ENCODE assay signal across 8 mouse cellular contexts in genomic region chr1:39192460-39192996, GRCm38 (mm10). TPM values are rescaled to one million over a fixed set of nuclear protein-coding genes. Genes with fewer than 3 reads are reported as not detected.
DNase-seq lines count a peak whose midpoint lies in the region; ATAC-seq and TF ChIP-seq lines count a peak whose summit lies in the region.

No protein-coding gene starts in this region.

- peak; percentile 39 for TF ChIP-seq CTCF in lung, postnatal 0 days (IDR thresholded peaks at IDR 0.05)

- H3K9me3 ChIP-seq in lung, postnatal 0 days (ENCODE audit: low read length): no peaks in the 10 kb centered on the region

- peak overlapping the region; percentile 79 for H3K4me3 ChIP-seq in lung, postnatal 0 days (ENCODE audit: low read depth, low read length)

- peaks cover 7% of the 10 kb centered on the region; the same call in 1 of the 2 replicates for H3K27me3 ChIP-seq in lung, postnatal 0 days (replicated peaks; ENCODE audit: insufficient read depth, low read length)

- H3K9ac ChIP-seq in lung, postnatal 0 days (replicated peaks; ENCODE audit: low read depth): peak overlapping the region; percentile 65; the same call in 1 of the 2 replicates

- peak; percentile 25; the same call in 1 of the 2 replicates for ATAC-seq in frontal cortex, adult (ENCODE audit: low TSS enrichment)
- ATAC-seq in lung, postnatal 0 days: peak; percentile 68
- ATAC-seq in activated CD4-positive, CD25-positive, alpha-beta regulatory T cell, adult 4 months: no peak

- H3K4me2 ChIP-seq in lung, postnatal 0 days (replicated peaks; ENCODE audit: low read depth, low read length): peak overlapping the region; percentile 99

- WGBS in lung, postnatal 0 days: 1% methylated on average over 27 of the region's 28 CpGs

- intact Hi-C loops in heart, postnatal 36 days (cut with DNase I): loop anchor here (5.0 kb wide), 1 partner anchor 150 kb away; no protein-coding TSS in a partner anchor

- peaks cover 9% of the 10 kb centered on the region; the same call in 1 of the 2 replicates for H3K4me1 ChIP-seq in lung, postnatal 0 days (ENCODE audit: insufficient read depth, low read depth, low read length)

- TF ChIP-seq EP300 in lung, postnatal 0 days (IDR thresholded peaks at IDR 0.05): peak; percentile 63; the same call in 1 of the 2 replicates

- no peaks in the 10 kb centered on the region for H3K36me3 ChIP-seq in lung, postnatal 0 days (ENCODE audit: insufficient read depth, low read length)

- H3K27ac ChIP-seq in lung, postnatal 0 days (ENCODE audit: low read length): peak overlapping the region; percentile 81

- DNase-seq in ES-CJ7 (ENCODE audit: low read depth, low spot score): peak; percentile 57
- peak; percentile 39 for DNase-seq in cerebellum, adult 11 months
- DNase-seq in heart, postnatal 36 days: peak; percentile 55 to 69
- peak; percentile 35 to 36 for DNase-seq in layer of hippocampus, adult 8-10 months (ENCODE audit: low spot score in 2 of 2)
- DNase-seq in lung, postnatal 0 days (ENCODE audit: low spot score): peak; percentile 92
- peak; percentile 43 for DNase-seq in retina, postnatal 7 days (ENCODE audit: low read depth, low spot score)

RNA-seq across cellular contexts. Expression of gene Npas2, which starts 1.0 kb away (rescaled TPM):
- 1 to 10 TPM; 2.7 to 4.6 TPM for total RNA-seq in heart, postnatal 36 days (2021)
- 10 to 100 TPM; 31.9 to 34.3 (median 33.1) TPM for total RNA-seq in layer of hippocampus, adult 8-10 months (2022)
- 2.2 TPM in 2 replicates for polyA plus RNA-seq in lung, postnatal 0 days (2015; fragmentation: Nextera tagmentation; extraction: Ambion mirVana)
- polyA plus RNA-seq in activated CD4-positive, CD25-positive, alpha-beta regulatory T cell, adult 4 months (2017; shearing (Covaris generic)): under 1 TPM; 0.46 to 0.60 TPM

Comparison
In these comparisons a context has a peak if more than half of its experiments do, and no peak if none do; other contexts are left out.
1. DNase-seq: peak in every context shown above with its lines; median percentile 92 in lung, postnatal 0 days; 62 in heart, postnatal 36 days; 57 in ES-CJ7; 43 in retina, postnatal 7 days; 39 in cerebellum, adult 11 months; 36 in layer of hippocampus, adult 8-10 months.
2. RNA of gene Npas2, which starts 1.0 kb away (total RNA-seq): 31.9 to 34.3 TPM in layer of hippocampus, adult 8-10 months; 2.7 to 4.6 TPM in heart, postnatal 36 days; every median in the first group is over 4 times any median in the second.